Mouse (Mus musculus): ENCODE data around the gene Sorcs2.
A peak's percentile ranks its signal among the peaks of the same experiment; 100 is the strongest.

Gene Sorcs2

DNA sequence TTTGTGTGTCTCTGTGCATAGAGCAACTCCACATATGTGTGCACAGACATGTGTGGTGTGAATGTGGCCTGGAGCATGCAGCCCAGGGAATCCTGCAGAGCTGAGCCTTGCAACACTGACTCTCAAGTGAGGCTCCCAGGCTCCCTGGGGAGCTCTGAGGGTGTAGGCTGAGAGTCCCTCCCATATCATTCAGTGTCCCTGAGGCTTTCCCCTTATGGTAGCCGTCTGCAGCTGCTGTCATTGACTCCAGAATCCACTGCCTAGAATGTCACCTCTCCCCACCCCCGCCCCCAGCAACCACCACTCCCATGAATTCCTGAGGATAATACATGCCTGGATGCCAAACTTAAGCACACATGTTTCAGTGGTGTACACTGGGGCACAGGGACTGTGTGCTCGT, 269.4 kb downstream of the Sorcs2 start:
- DNase-seq (ENCODE audit: low spot score) = no peak

GRCm38 (mm10) chr5:36124993-36125392, 272.9 kb downstream of the Sorcs2 start:
- DNase-seq (ENCODE audit: low spot score) = no peak

DNA sequence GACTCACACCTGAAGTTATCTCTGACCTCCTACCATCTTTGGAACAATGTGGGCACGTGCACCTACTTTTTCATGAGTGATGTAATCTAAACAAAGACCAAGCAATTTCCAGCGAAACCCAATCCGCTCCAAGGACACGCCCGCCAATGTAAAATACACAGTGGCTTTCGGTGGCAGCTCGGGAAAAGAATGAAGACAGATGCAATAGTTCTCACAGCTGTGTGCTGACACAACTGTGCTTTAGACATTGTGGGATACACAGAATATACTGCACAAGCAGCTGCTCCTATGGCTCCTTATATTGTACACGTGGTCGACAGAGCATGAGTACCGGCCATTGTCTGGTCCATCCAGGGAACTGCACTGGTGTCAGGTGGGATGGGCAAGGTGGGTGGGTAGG, 275.0 kb downstream of the Sorcs2 start:
- no peak for DNase-seq (ENCODE audit: low spot score)

DNA sequence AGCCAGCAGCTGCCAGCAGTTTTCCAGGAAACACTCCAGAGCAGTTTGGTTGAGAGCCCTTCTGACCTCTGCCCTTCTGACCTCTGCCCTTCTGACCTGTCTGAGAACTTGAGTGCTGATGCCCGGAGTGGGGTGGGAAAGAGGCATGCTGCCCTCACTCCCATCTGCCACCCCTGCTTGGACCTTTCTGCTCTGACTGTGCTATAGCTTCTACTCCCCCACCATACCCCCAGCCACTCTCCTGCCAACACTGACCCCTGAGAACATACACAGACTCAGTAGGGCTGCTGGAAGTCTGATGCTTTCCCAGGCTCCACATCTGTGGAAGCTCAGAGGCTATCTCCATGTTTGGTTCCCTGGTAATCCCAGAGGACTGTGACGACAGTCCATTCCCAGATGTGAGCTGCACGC, 277.0 kb downstream of the Sorcs2 start:
- DNase-seq (ENCODE audit: low spot score) = peak; percentile 44

DNA sequence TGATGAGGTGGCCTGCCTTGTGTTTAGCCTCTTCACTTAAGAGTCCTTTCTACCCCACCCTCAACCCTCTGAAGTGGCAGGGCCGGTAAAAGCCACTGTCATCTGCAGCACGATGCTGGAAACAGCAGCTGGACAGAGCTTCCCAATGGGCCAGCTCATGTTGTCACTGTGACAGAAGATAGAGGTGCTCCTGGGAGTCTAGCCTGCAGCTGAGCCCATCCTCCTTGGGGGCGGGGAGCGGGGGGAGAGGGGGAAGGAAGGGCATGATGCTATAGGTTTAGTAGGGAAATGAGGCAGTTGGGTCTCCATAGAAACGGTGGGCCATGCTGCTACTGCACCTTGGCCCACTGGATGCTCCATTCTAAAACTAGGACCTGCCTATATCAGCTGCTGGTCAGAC, 279.9 kb downstream of the Sorcs2 start:
- no peak for DNase-seq (ENCODE audit: low spot score)

GRCm38 (mm10) chr5:36115519-36115918, 282.4 kb downstream of the Sorcs2 start:
- no peak for DNase-seq (ENCODE audit: low spot score)

GRCm38 (mm10) chr5:36113696-36114095, 284.2 kb downstream of the Sorcs2 start:
- DNase-seq (ENCODE audit: low spot score) = no peak

DNA sequence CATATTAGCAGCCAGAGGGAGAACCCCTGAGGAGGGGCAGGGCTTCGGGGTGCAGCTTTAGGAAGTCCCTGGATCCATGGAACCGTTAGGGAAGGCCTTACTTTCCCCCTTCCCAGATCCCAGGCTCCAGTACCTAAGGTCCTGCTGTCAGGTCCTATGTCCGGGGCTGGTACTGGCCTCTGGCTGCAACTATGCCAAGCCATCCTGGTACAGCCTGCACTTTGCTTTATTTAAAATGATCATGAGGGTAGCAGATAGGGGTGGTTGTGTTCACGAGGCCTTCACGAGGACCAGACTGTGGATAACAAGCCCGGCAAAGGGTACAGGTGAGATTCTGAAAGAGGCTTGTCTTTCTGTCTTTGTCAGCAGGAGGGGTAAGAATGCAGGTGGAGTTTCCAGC, 285.2 kb downstream of the Sorcs2 start:
- DNase-seq (ENCODE audit: low spot score) = no peak

DNA sequence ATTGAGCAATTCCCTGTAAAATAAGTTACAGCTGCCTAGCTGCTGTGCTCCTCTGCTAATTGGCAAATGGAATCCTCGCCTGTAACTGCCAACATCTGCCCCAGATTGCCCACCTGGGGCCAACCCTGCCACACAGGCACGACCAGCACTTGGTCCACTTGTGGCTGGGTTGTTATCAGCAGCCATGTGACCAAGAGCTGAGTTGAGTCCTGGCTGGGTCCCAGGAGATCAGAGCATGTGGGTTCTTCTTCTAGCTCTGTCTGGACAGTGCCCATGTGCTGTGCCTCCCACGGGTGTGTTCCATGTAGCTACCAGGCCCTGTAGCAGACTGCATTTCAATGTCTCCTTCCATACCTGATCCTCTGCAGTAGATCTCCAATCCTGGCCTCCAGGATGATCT, 286.4 kb downstream of the Sorcs2 start:
- peak; percentile 29 for DNase-seq (ENCODE audit: low spot score)

DNA sequence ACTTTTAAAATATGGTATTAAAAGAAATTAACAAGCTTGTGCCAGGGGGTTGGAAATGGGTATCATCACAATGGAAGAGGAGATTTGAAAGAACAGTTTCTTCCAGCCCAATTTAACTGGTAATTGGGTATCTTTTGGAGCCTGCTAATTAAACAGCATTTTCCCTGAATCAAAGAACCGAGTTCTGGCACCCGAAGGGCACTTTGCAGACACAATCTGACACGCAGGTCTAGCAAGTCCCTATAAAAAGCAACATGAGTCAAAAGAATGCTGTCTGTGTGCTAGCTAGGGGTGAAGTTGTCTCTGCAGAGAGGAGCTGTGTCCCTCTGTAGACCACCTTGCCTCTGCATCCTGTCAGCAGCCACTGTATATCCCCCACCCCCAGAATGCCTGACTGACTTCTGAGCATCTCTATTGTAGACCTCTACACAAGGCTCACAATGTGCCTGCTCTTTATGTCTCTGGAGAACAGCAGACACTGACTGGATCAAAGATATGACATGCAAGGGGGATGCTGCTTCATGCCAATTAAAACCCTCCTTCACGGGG, 289.5 kb downstream of the Sorcs2 start:
- no peak for DNase-seq (ENCODE audit: low spot score)

GRCm38 (mm10) chr5:36103483-36103882, 294.5 kb downstream of the Sorcs2 start:
- DNase-seq (ENCODE audit: low spot score) = no peak

- no peak for DNase-seq (ENCODE audit: low spot score)
Measured at GRCm38 (mm10) chr5:36101129-36101528, 296.8 kb downstream of the Sorcs2 start.

DNA sequence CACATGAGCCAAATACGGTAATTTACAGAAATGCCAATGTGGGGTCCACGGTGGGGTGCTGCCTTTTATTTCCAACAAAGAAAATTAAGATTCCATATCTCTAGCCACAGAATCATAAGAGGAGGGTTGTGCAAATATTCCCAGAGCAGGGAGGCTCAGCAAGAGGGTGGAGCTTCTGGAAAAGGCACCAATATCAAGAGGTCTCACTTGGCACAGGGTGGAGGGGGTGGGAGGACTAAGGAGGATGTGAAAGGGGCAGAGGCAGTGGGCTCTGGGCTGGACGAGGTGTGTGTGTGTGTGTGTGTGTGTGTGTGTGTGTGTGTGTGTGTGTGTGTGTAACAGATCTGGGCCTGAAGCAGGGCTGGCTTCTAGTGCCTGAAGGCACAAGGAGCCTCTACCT, 297.5 kb downstream of the Sorcs2 start:
- DNase-seq (ENCODE audit: low spot score) = no peak

DNA sequence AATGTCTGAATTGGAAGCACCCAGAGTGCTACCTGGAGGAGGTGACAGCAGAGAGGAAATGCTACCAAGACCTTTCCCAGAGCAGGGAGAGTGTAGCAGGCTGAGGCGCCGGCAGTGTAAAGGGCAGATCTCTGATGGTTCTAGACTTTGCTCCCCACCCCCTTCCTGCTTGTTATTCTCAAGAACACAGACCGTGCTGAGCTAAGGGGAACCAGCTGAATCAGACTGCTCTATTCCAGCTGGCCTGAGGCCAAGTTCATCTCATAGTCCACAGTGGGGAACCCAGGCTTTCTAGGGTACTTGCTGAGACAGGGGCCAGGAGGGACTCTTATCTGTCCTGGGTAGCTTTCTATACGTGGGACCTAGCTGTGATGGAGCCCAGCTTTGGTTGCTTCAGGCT, 298.3 kb downstream of the Sorcs2 start:
- no peak for DNase-seq (ENCODE audit: low spot score)

DNA sequence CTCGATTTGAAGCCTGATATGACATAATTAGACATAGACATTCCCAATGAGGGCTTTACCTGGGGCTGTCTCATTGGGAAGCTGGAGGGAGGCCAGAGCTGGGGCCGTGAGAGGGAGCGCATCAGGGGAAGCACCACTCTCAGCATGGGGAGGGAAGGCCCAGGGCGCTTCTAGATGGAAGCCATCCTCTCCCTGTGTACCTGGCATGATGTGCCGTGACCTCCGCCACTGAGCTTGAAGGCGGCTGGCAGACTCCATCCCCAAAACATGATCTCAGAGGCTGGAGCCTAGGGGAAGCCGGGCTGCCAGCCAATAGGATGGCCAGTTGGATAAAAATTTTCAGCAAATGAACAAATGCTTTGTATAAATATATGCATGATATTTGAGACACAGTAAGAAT, 301.9 kb downstream of the Sorcs2 start:
- DNase-seq (ENCODE audit: low spot score) = no peak

DNA sequence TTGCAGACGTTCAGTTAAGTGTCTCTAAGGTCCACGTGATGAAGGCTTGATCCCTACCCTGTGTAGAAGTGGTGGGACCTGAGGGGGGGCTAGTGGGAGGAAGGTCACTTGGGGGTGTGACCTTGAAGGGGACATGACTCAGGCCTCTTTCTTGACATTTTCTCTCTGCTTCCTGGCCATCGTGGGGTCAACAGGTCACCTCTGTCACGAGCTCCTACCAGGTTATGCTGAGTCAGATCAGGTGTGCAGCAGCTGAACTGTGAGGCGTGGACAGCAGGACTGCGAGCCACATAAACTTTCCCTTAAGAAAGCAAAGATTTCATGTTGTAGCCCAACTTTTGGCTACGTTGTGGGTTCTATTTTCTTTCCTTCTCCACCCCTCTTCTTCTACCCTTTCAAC, 307.9 kb downstream of the Sorcs2 start:
- no peak for DNase-seq (ENCODE audit: low spot score)

GRCm38 (mm10) chr5:36089243-36089642, 308.7 kb downstream of the Sorcs2 start:
- no peak for DNase-seq (ENCODE audit: low spot score)

GRCm38 (mm10) chr5:36086931-36087330, 311.0 kb downstream of the Sorcs2 start:
- no peak for DNase-seq (ENCODE audit: low spot score)

- no peak for DNase-seq (ENCODE audit: low spot score)
Measured at GRCm38 (mm10) chr5:36085621-36086020, 312.3 kb downstream of the Sorcs2 start.

DNA sequence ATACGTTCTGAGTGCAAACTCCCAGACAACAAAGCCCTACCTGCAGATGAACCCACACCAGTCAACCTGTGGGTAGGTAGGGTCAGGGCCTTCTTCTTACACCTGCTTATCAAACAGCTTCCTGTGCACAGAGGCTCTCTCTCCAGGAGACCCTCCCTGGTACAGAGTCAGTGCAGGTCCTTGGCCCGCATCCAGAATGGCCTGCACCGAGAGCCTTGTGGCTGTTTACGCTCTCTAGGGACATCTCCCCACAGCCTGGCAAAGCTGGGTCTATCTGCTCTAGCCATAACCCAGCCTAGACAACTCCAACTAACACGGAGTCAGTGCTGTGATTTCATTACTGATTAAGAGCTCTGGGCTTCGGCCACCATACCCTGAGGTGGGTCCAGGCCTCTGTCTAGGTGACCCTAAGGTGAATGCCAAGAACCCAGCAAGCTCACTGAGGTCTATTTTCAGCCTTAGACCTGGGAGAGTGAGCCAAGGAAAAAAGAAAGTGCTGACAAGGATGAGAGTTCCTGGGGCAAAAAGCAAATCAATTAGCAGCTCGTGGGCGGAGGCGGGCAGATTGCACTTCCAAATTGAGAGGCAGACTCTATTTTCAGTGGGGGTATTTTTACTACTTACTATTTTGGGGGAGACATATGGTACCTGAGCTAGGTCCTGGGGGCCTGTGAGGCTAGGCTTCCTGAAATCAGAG, 313.9 kb downstream of the Sorcs2 start:
- no peak for DNase-seq (ENCODE audit: low spot score)

DNA sequence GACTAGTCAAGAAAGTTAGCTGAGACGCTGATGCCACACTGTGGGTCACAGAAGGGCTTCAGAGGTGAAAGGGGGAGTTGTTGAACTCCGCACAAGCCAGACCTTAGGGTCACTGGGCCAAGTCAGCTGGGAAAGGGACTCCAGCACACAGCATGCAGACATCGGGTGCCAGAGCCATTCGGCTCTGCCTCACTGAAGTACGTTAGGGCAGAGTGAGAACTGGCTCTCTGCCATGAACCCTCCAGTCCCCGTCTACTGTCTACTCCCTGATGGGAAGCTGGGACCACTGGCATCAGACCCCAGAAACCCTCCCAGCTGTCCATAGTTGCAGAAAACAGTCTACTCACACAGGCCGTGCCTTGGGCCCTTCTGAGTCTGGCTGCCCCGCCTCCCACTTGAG, 316.9 kb downstream of the Sorcs2 start:
- no peak for DNase-seq (ENCODE audit: low spot score)

DNA sequence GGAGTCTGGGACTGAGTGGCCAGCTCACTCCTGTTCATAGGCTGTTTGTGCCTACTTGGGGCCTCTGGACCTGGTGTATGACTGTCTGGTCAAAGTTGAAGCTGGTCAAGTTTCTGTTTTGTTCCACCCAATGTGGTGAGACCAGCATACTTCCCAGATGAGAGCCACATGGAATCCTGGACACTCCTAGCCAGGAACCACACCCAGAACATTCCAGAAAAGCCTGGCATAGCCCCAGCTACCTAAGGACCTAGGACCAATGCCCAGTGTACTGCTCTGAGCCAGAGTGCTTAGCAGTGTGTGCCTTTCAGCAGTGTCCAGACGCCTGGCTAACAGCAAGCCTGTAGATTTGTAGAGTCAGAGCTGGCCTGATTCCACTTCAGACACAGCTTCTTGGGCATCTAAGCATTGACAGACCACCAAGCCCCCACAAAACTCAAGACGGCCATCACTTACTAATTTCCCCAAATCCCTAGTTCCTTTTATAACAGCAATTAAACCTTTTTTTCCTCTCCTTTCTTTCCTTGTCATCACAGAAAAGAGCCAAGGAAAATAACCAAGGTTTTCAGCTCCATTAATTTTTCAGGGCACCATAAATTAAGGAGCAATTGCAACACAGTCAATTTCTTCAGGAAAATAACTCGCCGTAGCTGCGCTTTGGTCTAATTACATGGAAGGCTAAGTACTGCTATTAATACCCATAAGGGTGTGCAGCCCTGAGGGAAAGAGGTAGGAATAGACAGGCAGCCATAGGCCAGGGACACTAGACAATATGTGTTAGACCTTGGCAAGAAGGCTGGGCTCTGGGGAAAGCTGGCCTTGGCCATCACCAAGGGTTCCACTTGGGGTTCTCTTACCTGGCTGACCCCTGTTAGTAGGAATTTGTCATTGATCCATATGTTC, 322.5 kb downstream of the Sorcs2 start:
- DNase-seq (ENCODE audit: low spot score) = peak; percentile 88

Data from adipocyte (in vitro differentiated cells).